Mouse (Mus musculus) forebrain, embryonic 10.5 days (tissue): ENCODE results near the gene Clmn. TPM values are rescaled to one million over a fixed set of nuclear protein-coding genes. Genes with fewer than 3 reads are reported as not detected.

Experiments used
- DNase-seq: peaks from one replicate; pipeline ENCODE4 v3.0.0-alpha.2; 2017; ENCODE audit warnings: low spot score; ENCODE audit errors: extremely low spot score
- H3K27ac ChIP-seq: fragments of 300-500 bp; sonication (generic); 2 replicates; pipeline ENCODE4 v1.5.1; 2016; ENCODE audit warnings: mild to moderate bottlenecking
- H3K27me3 ChIP-seq: fragments of 300-500 bp; sonication (generic); 2 replicates; pipeline ENCODE4 v1.6.1; 2016; ENCODE audit warnings: mild to moderate bottlenecking; ENCODE audit not compliant: poor library complexity, severe bottlenecking
- H3K36me3 ChIP-seq: fragments of 300-500 bp; sonication (generic); replicated peaks from 2 replicates; pipeline ENCODE4 v1.6.1; 2016; ENCODE audit warnings: mild to moderate bottlenecking, moderate library complexity
- H3K4me1 ChIP-seq: fragments of 300-500 bp; sonication (generic); 2 replicates; pipeline ENCODE4 v1.6.1; 2016
- H3K4me3 ChIP-seq: fragments of 300-500 bp; sonication (generic); 2 replicates; pipeline ENCODE4 v1.5.1; 2016; ENCODE audit warnings: mild to moderate bottlenecking, moderate library complexity
- H3K9me3 ChIP-seq: fragments of 300-500 bp; sonication (generic); 2 replicates; pipeline ENCODE4 v1.6.1; 2016; ENCODE audit warnings: mild to moderate bottlenecking, moderate library complexity
- WGBS: fragments of 180-500 bp; shearing (Covaris S2); methylation state at CpG from one replicate; pipeline ENCODE4 v1.1.7; 2016; 5-methylcytosine and 5-hydroxymethylcytosine counted together
- polyA plus RNA-seq: library from polyadenylated mRNA; unstranded; fragments of >200 nt; fragmentation: Nextera tagmentation; extraction: Ambion mirVana; gene quantifications from 2 replicates; pipeline ENCODE4 v1.2.1, GENCODE M21; 2016

The Clmn gene
- 1.6 and 2.1 TPM in 2 replicates for polyA plus RNA-seq

- Histone ChIP-seq H3K4me3 (peak within 1 kb of the TSS; percentile 84), H3K36me3 (0 out of 2 replicates have a peak, but pooled peaks cover 3% of the 10 kb centered on the region), H3K27ac (peak within 1 kb of the TSS; percentile 89), H3K4me1 (peaks cover 18% of the 10 kb centered on the region), H3K27me3 (peaks cover 15% of the 10 kb centered on the region; the same call in 1 of the 2 replicates), H3K9me3 (peaks cover 7% of the 10 kb centered on the region; the same call in 1 of the 2 replicates)
- 3% methylated on average over 65 of the region's 80 CpGs for WGBS
- DNase-seq, result peak; percentile 42
Observed at GRCm38 (mm10) chr12:104864439-104865165, at the start of gene Clmn. Gene Clmn, minus strand, starts transcription at chr12:104865076.

DNA sequence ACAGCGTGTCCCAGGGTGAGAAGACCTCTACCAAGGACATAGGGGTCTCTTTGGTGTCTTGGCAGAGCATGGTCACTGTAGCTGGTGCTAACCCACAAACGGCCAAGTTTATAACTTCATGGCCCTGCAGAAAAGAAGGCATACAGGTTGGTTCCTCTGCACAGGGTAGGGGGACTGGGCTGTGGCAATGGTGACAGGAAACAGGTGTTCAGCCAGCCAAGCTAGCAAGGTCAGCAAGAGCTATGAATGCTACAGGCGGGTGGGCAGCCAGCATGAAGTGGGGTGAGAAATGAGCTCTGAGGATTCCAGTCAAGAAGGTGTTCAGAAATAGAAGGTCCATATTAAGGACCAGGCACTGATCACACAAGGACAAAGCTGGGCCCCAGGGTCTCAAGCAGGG is 48.1 kb upstream of the Clmn start:
- H3K9me3 ChIP-seq, result peaks cover 5% of the 10 kb centered on the region; the same call in 1 of the 2 replicates
- peaks cover 48% of the 10 kb centered on the region for H3K4me1 ChIP-seq
- 0 out of 2 replicates have a peak overlapping the region, but pooled peaks have one; percentile 36 for H3K27ac ChIP-seq
- no peak for DNase-seq
- H3K27me3 ChIP-seq, result peaks cover 36% of the 10 kb centered on the region
- H3K36me3 ChIP-seq, result no peaks in the 10 kb centered on the region
- WGBS, result 73% methylated on average over 3 of the region's 3 CpGs
- H3K4me3 ChIP-seq, result no peak overlapping the region

- H3K4me3 ChIP-seq, result no peak overlapping the region
- WGBS, result 33% methylated on average over 10 of the region's 10 CpGs
- peaks cover 38% of the 10 kb centered on the region for H3K27me3 ChIP-seq
- H3K9me3 ChIP-seq, result peaks cover 5% of the 10 kb centered on the region; the same call in 1 of the 2 replicates
- H3K27ac ChIP-seq, result peak overlapping the region; percentile 54
- no peak for DNase-seq
- peaks cover 54% of the 10 kb centered on the region for H3K4me1 ChIP-seq
- H3K36me3 ChIP-seq, result no peaks in the 10 kb centered on the region
Observed at GRCm38 (mm10) chr12:104912281-104912933, 47.5 kb upstream of the Clmn start.

- Histone ChIP-seq H3K27me3 (peaks cover 63% of the 10 kb centered on the region), H3K4me1 (peaks cover 54% of the 10 kb centered on the region), H3K4me3 (no peak overlapping the region), H3K27ac (peak overlapping the region; percentile 17; the same call in 1 of the 2 replicates), H3K36me3 (no peaks in the 10 kb centered on the region), H3K9me3 (peaks cover 7% of the 10 kb centered on the region; the same call in 1 of the 2 replicates)
- WGBS, result 86% methylated on average over 4 of the region's 4 CpGs
- DNase-seq, result no peak
Observed at GRCm38 (mm10) chr12:104909750-104910149, 44.9 kb upstream of the Clmn start.

DNA sequence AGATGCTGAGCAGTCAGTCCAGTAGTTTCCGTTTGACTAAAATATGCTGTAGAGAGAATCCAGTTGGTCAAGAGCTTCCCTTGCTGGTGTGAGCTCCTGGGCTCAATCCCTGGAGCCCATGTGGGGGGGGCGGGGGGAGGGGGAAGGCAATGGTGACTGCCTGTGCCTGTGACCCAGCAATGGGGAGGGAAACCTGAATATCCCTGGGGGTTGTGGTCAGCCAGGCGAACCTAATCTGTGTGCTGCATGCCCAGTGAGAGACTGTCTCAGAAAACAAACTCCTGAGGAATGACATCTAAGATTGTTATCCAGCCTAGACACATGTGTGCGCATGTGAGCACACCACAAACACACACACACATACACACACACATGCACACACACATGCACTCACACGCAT is 44.1 kb upstream of the Clmn start:
- 37% methylated on average over 5 of the region's 5 CpGs for WGBS
- no peak for DNase-seq
- H3K4me3 ChIP-seq, result peak overlapping the region; percentile 5; the same call in 1 of the 2 replicates
- no peaks in the 10 kb centered on the region for H3K36me3 ChIP-seq
- H3K27ac ChIP-seq, result peak overlapping the region; percentile 74; the same call in 1 of the 2 replicates
- H3K9me3 ChIP-seq, result peaks cover 5% of the 10 kb centered on the region; the same call in 1 of the 2 replicates
- peaks cover 68% of the 10 kb centered on the region for H3K27me3 ChIP-seq
- H3K4me1 ChIP-seq, result peaks cover 62% of the 10 kb centered on the region

DNA sequence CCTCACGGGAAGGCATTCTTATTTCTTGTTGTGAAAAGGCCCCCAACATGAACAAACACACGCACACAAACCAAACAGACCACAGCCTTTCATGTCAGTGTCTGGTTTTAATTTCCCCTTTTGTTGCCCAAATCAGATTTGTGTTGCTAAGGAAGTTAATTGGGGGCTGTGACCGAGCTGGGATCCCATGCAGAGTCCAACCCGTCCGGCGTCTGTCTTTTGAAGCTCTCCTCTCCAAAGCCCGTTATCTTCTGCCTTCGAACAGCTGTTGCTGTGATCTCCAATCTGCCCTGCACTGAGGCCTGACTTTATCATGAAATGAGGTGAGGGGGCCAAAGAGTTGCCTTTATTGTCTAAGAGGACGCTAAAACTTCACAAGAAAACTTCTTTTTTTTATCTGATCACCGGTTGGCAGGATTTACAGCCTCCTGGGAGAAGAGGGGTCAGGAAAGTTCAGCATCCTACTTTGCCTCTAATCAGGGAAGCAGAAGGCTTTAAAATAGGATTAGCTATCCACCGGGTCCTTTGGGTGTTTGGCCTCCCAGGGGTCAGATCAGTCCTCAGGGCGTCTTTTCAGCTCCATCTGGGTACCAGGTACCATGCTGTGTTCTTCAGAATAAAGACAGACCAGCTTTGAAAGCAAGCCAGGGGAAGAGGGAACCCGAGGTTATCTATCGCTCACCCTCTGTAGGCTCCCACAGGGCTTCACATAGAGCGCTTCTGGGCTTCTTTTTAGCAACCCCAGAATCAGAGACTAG is 43.3 kb upstream of the Clmn start:
- Histone ChIP-seq H3K27me3 (peaks cover 67% of the 10 kb centered on the region), H3K4me1 (peaks cover 60% of the 10 kb centered on the region), H3K36me3 (no peaks in the 10 kb centered on the region), H3K4me3 (peak overlapping the region; percentile 5; the same call in 1 of the 2 replicates), H3K9me3 (peaks cover 5% of the 10 kb centered on the region; the same call in 1 of the 2 replicates), H3K27ac (peak overlapping the region; percentile 74)
- DNase-seq, result peak; percentile 33
- WGBS, result 2% methylated on average over 15 of the region's 15 CpGs

DNA sequence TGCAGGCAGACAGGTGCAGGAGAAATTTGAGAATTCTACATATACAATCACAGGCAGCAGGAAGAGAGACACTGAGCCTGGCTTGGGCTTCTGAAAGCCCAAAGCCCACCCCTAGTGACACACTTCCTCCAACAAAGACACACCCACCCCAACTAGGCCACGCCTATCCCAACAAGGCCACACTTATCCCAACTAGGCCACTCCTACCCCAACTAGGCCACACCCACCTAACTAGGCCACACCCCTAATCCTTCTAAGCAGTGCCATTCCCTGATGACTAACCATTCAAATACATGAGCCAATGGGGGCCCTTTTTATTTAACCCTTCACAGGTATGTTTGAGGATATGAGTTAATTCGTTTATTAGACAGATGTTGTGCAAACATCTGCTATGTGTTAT is 42.3 kb upstream of the Clmn start:
- WGBS, result 85% methylated on average over 2 of the region's 2 CpGs
- H3K27ac ChIP-seq, result no peak overlapping the region
- H3K4me3 ChIP-seq, result no peak overlapping the region
- no peaks in the 10 kb centered on the region for H3K36me3 ChIP-seq
- H3K27me3 ChIP-seq, result peaks cover 73% of the 10 kb centered on the region
- peaks cover 49% of the 10 kb centered on the region for H3K4me1 ChIP-seq
- H3K9me3 ChIP-seq, result peaks cover 5% of the 10 kb centered on the region; the same call in 1 of the 2 replicates
- DNase-seq, result no peak

- 28% methylated on average over 5 of the region's 5 CpGs for WGBS
Observed at GRCm38 (mm10) chr12:104904138-104904537, 39.3 kb upstream of the Clmn start.

DNA sequence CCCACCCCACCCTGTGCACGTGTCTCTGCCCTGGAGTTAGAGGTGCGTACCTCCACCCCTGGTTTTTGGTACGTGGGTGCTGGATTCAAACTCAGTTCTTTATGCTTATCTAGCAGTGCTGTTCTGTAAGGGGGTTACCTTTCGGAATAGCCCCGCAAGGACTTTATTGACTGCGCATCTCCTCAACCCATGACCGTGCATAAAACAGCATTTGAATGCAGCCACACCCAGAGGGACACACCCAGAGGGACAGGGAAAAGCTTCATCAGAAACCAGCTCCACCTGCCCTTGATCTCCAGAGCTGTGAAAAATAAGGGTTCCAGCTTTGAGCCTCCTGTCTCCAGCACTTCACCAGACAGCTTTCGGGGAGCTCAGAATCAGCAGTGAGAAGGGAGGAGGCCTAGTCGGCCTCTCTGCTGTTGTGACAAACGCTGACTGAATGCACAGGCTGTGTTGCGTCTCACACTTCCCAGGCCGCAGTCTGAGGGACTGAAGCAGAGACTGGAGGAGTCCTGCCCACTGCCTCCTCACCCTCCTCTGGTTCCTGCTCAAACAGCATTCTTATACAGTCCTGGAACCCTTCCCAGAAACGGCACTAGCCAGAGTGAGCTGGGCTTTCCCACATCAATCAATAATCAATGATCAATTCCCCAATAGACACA is 37.6 kb upstream of the Clmn start:
- H3K4me3 ChIP-seq, result no peak overlapping the region
- H3K4me1 ChIP-seq, result peaks cover 43% of the 10 kb centered on the region
- H3K27ac ChIP-seq, result no peak overlapping the region
- WGBS, result 86% methylated on average over 13 of the region's 13 CpGs
- no peak for DNase-seq
- peaks cover 56% of the 10 kb centered on the region for H3K27me3 ChIP-seq
- H3K36me3 ChIP-seq, result no peaks in the 10 kb centered on the region
- peaks cover 5% of the 10 kb centered on the region; the same call in 1 of the 2 replicates for H3K9me3 ChIP-seq

More at GRCm38 (mm10) chr12:104904138-104904537, 39.3 kb upstream of the Clmn start:
- H3K9me3 ChIP-seq, result peaks cover 5% of the 10 kb centered on the region; the same call in 1 of the 2 replicates
- H3K27me3 ChIP-seq, result peaks cover 59% of the 10 kb centered on the region
- no peak overlapping the region for H3K4me3 ChIP-seq
- no peaks in the 10 kb centered on the region for H3K36me3 ChIP-seq
- no peak for DNase-seq
- H3K4me1 ChIP-seq, result peaks cover 51% of the 10 kb centered on the region
- peak overlapping the region; percentile 4; the same call in 1 of the 2 replicates for H3K27ac ChIP-seq

GRCm38 (mm10) chr12:104901320-104901719 is 36.4 kb upstream of the Clmn start:
- Histone ChIP-seq H3K4me3 (no peak overlapping the region), H3K4me1 (peaks cover 50% of the 10 kb centered on the region), H3K27me3 (peaks cover 45% of the 10 kb centered on the region), H3K36me3 (no peaks in the 10 kb centered on the region), H3K27ac (peak overlapping the region; percentile 78), H3K9me3 (no peaks in the 10 kb centered on the region)
- WGBS, result 37% methylated on average over 8 of the region's 8 CpGs
- DNase-seq, result no peak

- WGBS, result 94% methylated on average over 3 of the region's 3 CpGs
- 0 out of 2 replicates have a peak overlapping the region, but pooled peaks have one; percentile 3 for H3K27ac ChIP-seq
- DNase-seq, result no peak
- no peaks in the 10 kb centered on the region for H3K36me3 ChIP-seq
- H3K4me3 ChIP-seq, result no peak overlapping the region
- peaks cover 53% of the 10 kb centered on the region for H3K4me1 ChIP-seq
- peaks cover 30% of the 10 kb centered on the region for H3K27me3 ChIP-seq
- no peaks in the 10 kb centered on the region for H3K9me3 ChIP-seq
Observed at GRCm38 (mm10) chr12:104899835-104900234, 35.0 kb upstream of the Clmn start.

DNA sequence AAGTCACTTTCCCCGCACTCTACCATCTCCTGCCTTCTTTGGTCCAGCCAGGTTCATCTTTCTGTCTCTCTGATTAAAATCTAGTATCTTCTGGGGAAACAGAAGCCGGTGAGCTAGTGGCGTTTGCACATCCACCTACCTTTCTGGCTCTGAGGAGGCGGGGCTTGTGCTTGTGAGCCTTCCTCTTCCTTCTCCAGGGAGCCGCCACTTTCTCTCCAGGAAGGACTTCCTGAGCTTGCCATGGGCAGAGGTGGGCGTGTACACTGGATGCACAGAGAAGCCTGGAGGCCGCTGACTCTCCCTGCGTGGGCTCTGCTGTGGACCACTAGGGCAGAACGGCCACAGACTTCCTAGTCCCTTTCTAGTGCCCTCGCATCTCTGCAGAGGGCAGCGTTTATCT is 34.3 kb upstream of the Clmn start:
- Histone ChIP-seq H3K27ac (0 out of 2 replicates have a peak overlapping the region, but pooled peaks have one; percentile 3), H3K9me3 (no peaks in the 10 kb centered on the region), H3K4me3 (no peak overlapping the region), H3K36me3 (no peaks in the 10 kb centered on the region), H3K27me3 (peaks cover 24% of the 10 kb centered on the region), H3K4me1 (peaks cover 46% of the 10 kb centered on the region)
- 68% methylated on average over 11 of the region's 11 CpGs for WGBS
- DNase-seq, result no peak
